Mouse (Mus musculus) thymus, adult 2 months (tissue): ENCODE results near the gene Wfdc8.
"Not testable (repeated sequence)": the region's sequence is repeated elsewhere in the genome, so short reads cannot be mapped to it uniquely, and the experiment has no call there.

ENCODE experiments used
- CTCF ChIP-seq: fragments of 200-500 bp; IDR thresholded peaks from 2 replicates; pipeline ENCODE4 v1.5.1; 2012; ENCODE audit warnings: mild to moderate bottlenecking, control low read depth, low read length, moderate library complexity, borderline replicate concordance; ENCODE audit not compliant: control insufficient read depth, poor library complexity, insufficient read depth; ENCODE audit errors: extremely low read depth
- POLR2A ChIP-seq: fragments of 200-500 bp; IDR thresholded peaks from 2 replicates; pipeline ENCODE4 v1.6.1; 2012; ENCODE audit warnings: mild to moderate bottlenecking, low read length, control low read depth, moderate library complexity; ENCODE audit not compliant: control insufficient read depth, poor library complexity, insufficient read depth; ENCODE audit errors: extremely low read depth

- TF ChIP-seq POLR2A, CTCF: not testable (repeated sequence)
These were observed 40.1 kb downstream of the Wfdc8 start, which contains the start of gene Spint3 for GRCm38 (mm10) chr2:164573359-164573758.
